Mouse (Mus musculus): ENCODE results near the gene Nudt4. TPM values are rescaled to one million over a fixed set of nuclear protein-coding genes. Genes with fewer than 3 reads are reported as not detected.

The Nudt4 gene
- polyA plus RNA-seq, 1 experiment from 2014 or later = 98.6 TPM

DNA sequence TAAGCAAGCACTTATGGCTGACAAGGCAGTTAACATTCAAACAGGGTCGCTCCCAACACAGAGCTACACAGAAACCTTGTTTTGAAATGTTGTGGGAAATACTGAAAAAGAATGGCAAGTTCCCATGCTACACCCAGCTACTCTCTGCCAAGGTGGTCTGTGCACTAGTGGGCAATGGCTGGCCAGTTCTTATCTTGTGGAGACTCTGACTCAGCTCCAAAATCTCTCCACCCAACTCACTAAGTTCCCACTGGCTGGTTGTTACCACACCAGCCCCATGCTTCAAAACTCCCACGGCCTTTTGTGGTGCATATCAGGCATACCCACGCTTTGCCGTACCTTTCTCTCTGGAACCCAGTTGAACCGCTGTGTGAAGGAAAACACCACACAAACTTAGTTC lies 31.0 kb downstream of the Nudt4 start:
- Histone ChIP-seq H3K27me3 (no peaks in the 10 kb centered on the region), H3K9ac (no peak overlapping the region), H3K36me3 (no peaks in the 10 kb centered on the region), H3K4me3 (no peak overlapping the region), H3K9me3 (no peaks in the 10 kb centered on the region), H3K27ac (no peak overlapping the region), H3K4me2 (replicated peaks) (no peak overlapping the region), H3K4me1 (peaks cover 24% of the 10 kb centered on the region; the same call in 1 of the 2 replicates)
- WGBS = 91% methylated on average over 5 of the region's 5 CpGs
- no peak for ATAC-seq (ENCODE audit: low FRiP score, low read depth)

DNA sequence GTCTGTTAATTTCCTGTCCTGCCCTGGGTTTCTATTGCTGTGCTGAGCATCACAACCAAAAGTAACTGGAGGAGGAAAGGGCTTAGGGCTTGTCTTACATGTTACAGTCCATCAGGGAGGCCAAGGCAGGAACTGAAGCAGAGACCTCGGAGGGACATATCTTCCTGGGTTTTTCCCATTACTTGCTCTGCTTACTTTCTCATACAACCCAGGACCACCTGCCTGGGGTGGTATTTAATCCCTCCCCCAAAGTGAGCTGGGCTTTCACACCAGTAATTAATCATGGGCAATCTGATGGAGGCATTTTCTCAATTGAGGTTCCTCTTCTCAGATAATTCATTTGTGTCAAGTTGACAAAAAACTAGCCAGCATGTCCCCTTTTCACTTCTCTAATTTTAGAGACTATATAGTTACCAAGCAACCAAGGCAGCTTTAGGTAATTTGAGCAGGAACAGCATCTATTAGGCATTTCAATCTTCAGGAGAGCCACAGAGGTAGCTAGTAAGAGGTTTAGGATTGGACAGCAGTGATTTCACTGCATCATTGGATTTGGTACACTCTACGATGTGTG lies 33.3 kb downstream of the Nudt4 start:
- H3K27me3 ChIP-seq = no peaks in the 10 kb centered on the region
- WGBS = 77% methylated on average over 2 of the region's 2 CpGs
- no peak overlapping the region for H3K9ac ChIP-seq
- no peak overlapping the region for H3K27ac ChIP-seq
- no peak overlapping the region for H3K4me2 ChIP-seq (replicated peaks)
- peaks cover 41% of the 10 kb centered on the region for H3K4me1 ChIP-seq
- H3K4me3 ChIP-seq = no peak overlapping the region
- no peak for ATAC-seq (ENCODE audit: low FRiP score, low read depth)
- no peaks in the 10 kb centered on the region for H3K9me3 ChIP-seq
- no peaks in the 10 kb centered on the region for H3K36me3 ChIP-seq

DNA sequence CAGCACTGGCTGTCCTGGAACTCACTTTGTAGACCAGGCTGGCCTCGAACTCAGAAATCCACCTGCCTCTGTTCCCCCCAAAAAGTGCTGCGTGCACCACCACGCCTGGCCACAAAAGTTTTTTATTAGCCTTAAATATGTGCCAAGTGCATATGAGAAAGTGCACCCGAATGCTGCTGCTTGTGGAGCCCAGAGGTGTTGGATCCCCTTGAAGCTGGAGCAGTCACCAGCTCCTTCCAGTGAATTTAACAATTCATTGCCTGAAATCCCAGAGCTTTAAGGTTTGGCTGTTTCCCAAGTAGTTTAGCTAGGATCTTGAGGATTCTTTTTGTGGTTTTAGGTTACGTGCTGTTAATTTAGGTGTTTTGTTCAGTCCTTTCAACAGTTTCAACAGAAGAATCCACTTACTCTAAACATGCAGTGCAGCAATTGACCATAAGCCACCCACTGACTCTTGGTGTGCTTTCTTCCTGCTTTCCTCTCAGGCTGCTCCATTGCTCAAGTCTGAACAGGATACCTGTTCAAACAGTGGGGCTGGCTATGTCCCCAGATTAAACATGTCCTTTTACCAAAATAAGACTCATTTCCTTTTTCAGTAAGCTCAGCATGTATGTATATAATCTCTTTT lies 37.3 kb downstream of the Nudt4 start:
- Histone ChIP-seq H3K27ac (peak overlapping the region; percentile 39; the same call in 1 of the 2 replicates), H3K4me3 (no peak overlapping the region), H3K27me3 (no peaks in the 10 kb centered on the region), H3K9me3 (no peaks in the 10 kb centered on the region), H3K4me1 (peaks cover 35% of the 10 kb centered on the region), H3K9ac (no peak overlapping the region), H3K4me2 (replicated peaks) (no peak overlapping the region), H3K36me3 (peaks cover 7% of the 10 kb centered on the region)
- ATAC-seq (ENCODE audit: low FRiP score, low read depth) = peak; percentile 54; the same call in 1 of the 2 replicates
- 35% methylated on average over 5 of the region's 5 CpGs for WGBS

DNA sequence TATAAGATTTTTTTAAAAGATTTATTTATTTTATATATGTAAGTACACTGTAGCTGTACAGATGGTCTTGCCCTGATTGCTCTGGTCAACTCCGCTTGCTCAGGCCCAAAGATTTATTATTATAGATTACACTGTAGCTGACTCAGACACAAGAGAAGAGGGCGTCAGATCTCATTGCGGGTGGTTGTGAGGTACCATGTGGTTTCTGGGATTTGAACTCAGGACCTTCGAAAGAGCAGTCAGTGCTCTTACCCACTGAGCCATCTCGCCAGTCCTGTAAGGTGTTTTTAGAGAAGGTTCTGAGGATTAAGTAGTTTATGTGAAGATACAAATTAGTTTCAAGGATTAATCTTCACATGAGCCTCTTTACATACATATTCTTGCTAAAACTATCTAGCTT lies 38.1 kb downstream of the Nudt4 start:
- WGBS = 93% methylated on average over 5 of the region's 5 CpGs
- peaks cover 8% of the 10 kb centered on the region for H3K36me3 ChIP-seq
- H3K4me2 ChIP-seq (replicated peaks) = no peak overlapping the region
- no peak overlapping the region for H3K9ac ChIP-seq
- H3K27ac ChIP-seq = no peak overlapping the region
- ATAC-seq (ENCODE audit: low FRiP score, low read depth) = no peak
- H3K27me3 ChIP-seq = no peaks in the 10 kb centered on the region
- no peaks in the 10 kb centered on the region for H3K9me3 ChIP-seq
- peaks cover 34% of the 10 kb centered on the region for H3K4me1 ChIP-seq
- no peak overlapping the region for H3K4me3 ChIP-seq

DNA sequence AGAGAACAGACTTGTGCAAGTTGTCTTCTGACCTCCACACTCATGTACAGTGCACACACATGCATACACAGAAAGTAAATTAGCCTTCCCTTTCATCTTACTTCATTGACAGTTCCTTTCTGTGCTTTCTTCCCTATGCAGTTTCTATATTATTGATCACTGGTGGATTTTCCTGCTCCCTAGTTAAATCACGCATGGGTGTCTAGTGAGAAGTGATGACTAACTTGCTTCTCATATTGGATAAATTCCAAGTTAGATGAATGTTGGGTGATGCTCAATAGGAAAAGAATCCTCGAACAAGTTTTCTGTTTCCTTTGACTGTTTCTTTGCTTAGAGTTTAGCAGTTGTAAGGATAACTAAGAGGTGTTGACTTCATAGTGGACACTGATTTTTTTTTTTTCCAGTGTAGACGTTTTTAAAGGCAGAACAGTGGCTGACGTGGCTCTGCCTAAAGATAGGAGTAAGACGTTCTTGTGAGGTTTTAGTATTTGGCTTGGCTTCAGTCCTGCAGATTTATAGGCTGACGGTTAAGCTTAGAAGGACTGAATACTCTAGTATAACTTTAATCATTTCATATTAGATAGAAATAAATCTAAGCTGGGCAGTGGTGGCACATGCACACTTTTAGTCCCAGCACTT lies 38.8 kb downstream of the Nudt4 start:
- H3K36me3 ChIP-seq = peaks cover 8% of the 10 kb centered on the region
- no peak overlapping the region for H3K9ac ChIP-seq
- WGBS = 76% methylated on average over 6 of the region's 6 CpGs
- no peak overlapping the region for H3K4me3 ChIP-seq
- no peak overlapping the region for H3K4me2 ChIP-seq (replicated peaks)
- H3K9me3 ChIP-seq = no peaks in the 10 kb centered on the region
- no peak for ATAC-seq (ENCODE audit: low FRiP score, low read depth)
- no peak overlapping the region for H3K27ac ChIP-seq
- H3K4me1 ChIP-seq = peaks cover 28% of the 10 kb centered on the region
- H3K27me3 ChIP-seq = no peaks in the 10 kb centered on the region

DNA sequence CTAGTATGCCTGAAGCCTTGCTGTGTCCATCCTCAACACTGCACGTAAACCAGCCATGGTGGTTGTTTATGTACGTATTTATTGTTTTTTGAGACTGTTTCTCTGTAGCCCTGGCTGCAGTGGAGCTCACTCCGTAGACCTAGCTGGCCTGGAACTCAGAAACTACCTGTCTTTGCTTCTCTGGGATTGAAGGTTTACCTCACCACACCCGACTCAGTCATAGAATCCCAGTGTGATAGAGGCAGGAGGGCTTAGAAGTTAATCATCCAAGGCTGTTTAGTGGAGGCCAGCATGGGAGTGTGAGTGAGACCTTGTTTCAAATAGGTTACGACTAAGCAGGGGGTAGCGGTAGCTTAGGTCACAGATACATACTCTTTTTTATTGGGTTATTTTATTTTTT lies 46.3 kb downstream of the Nudt4 start:
- no peak overlapping the region for H3K27ac ChIP-seq
- 85% methylated on average over 6 of the region's 6 CpGs for WGBS

DNA sequence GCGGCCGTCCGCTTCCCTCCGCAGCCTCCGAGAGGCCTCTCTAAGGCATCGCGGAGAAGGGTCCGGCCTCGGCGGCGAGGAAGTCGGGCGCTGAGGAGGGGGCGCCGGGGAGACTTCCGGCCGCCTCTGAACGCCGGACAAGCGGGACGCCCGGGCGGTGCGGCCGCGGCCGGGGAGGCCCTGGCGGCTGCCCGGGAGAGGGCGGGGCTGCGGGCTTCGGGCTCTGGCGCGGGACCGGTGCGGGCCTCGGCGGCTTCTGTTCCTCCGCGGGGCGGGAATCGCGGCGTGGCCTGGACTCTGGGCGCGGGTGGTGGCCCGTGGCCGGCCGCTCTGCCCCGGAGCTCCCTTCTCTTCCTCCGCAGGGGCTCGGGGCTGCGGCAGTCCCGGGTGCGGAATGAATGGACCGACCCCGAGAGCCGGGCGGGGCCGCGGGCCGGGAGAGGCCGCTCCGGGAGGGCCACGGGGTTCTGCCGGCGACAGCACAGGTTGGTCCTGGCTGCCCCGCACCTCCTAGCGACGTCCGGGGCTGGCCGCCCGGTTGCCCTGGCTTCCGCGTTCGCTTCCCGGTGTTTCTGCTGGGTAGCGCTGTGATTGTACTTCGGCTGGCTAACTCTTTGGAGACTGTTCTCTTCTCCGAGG lies 48.5 kb downstream of the Nudt4 start:
- no peaks in the 10 kb centered on the region; the same call in 1 of the 2 replicates for H3K9me3 ChIP-seq
- under 1% methylated on average over 65 of the region's 80 CpGs for WGBS
- peak overlapping the region; percentile 97 for H3K27ac ChIP-seq
- peak overlapping the region; percentile 99 for H3K9ac ChIP-seq
- peak overlapping the region; percentile 76 for H3K4me2 ChIP-seq (replicated peaks)
- peak overlapping the region; percentile 99 for H3K4me3 ChIP-seq
- peaks cover 22% of the 10 kb centered on the region for H3K4me1 ChIP-seq
- H3K36me3 ChIP-seq = 0 out of 2 replicates have a peak, but pooled peaks cover 3% of the 10 kb centered on the region
- no peaks in the 10 kb centered on the region for H3K27me3 ChIP-seq
- peak; percentile 48; the same call in 1 of the 2 replicates for ATAC-seq (ENCODE audit: low FRiP score, low read depth)

More for the DNA sequence above, 46.3 kb downstream of the Nudt4 start:
- Histone ChIP-seq H3K4me1 (peaks cover 22% of the 10 kb centered on the region), H3K9ac (no peak overlapping the region), H3K36me3 (peaks cover 11% of the 10 kb centered on the region), H3K4me2 (replicated peaks) (no peak overlapping the region), H3K9me3 (no peaks in the 10 kb centered on the region), H3K4me3 (no peak overlapping the region), H3K27me3 (no peaks in the 10 kb centered on the region)
- no peak for ATAC-seq (ENCODE audit: low FRiP score, low read depth)

DNA sequence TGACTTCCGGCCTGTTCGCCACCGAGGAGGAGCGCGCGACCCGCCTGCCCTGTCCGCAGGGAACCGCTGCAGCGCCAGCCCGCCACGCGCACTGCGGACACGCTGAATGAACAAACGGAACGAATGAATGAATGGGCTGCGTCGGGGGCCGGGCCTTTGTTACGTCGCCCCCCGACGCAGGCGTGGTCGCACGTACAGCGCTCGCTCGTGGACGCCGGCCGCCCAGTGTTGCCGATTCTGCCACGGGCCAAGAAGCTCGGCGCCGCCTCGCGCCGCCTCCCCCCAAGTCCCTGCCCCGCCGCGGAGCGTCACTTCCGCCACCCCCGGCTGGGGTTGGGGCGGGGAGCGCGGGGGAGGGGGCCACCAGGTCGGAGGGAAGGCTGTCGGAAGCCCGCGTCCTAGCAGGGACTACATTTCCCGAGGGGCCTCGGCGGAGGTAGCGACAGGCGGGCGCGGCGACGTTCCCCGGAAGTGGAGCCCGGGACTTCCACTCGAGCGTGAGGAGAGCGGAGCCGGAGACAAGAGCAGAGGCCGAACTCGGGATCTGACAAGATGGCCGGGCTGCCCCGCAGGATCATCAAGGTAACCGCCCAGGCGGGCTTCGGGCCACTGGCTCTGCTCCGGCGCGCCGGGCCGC lies 49.2 kb downstream of the Nudt4 start, which contains the start of gene Ube2n:
Gene Ube2n (plus strand): TSS at position 490 of the 637 bp plus-strand sequence.
- H3K27ac ChIP-seq = peak within 1 kb of the TSS; percentile 97
- H3K9ac ChIP-seq = peak within 1 kb of the TSS; percentile 99
- H3K4me1 ChIP-seq = peaks cover 22% of the 10 kb centered on the region
- under 1% methylated on average over 80 of the region's 81 CpGs for WGBS
- no peaks in the 10 kb centered on the region; the same call in 1 of the 2 replicates for H3K9me3 ChIP-seq
- ATAC-seq (ENCODE audit: low FRiP score, low read depth) = peak; percentile 96
- 0 out of 2 replicates have a peak, but pooled peaks cover 3% of the 10 kb centered on the region for H3K36me3 ChIP-seq
- H3K4me3 ChIP-seq = peak within 1 kb of the TSS; percentile 99
- H3K27me3 ChIP-seq = no peaks in the 10 kb centered on the region
- peak within 1 kb of the TSS; percentile 76 for H3K4me2 ChIP-seq (replicated peaks)

DNA sequence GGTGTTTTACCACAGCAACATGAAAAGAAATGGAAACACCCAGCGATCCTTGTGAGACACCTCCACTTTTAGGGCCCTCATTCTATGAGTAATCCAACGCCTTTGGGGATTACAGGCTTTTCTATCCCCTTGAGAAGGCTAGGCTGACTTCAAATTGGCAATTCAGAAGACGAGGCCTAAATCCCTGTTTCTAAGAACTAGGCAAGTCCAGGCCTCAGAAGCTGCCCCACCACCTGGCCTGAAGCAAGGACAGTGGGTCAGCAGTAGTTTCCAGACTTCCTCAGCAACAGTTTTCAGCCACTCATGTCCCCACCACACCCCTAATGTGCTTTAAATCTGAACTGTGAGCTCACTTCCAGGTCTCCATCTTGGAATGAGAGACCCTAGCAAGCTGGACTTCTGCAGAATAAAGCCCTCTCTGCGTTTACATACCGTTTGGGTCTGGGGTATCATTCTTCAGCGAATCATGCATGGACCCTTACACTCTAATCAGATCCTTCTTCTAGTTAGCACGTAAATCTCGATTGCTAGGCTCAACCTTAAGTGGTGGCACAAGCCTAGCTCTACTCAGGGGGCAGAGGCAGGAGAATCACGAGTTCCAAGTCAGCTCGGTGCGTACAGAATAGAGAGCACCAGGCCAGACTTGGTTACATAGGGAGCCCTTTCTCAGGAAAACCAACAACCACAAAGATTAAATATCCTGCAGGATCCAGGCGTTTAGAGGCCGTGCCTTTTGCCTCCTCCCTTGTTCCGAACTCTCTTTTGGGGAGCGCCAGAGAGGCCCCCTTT lies 50.0 kb downstream of the Nudt4 start:
- no peaks in the 10 kb centered on the region; the same call in 1 of the 2 replicates for H3K9me3 ChIP-seq
- 0 out of 2 replicates have a peak, but pooled peaks have one; percentile 6 for ATAC-seq (ENCODE audit: low FRiP score, low read depth)
- WGBS = 32% methylated on average over 15 of the region's 15 CpGs

DNA sequence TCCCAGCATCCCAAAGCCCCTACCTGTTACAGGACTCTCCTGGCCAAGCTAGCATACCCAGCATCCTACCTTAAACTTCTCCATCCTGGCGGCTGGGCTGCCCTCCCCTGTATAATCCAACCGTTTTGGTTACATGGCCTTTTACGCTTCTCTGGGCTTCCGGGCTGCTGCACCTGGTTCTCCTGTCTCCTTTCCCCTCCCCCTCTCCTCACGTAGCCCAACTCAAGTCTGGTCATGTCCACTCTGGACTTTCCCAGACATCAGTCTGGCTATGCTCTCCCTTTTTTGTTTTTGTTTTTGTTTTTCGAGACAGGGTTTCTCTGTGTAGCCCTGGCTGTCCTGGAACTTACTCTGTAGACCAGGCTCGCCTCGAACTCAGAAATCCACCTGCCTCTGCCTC lies 51.3 kb downstream of the Nudt4 start:
- Histone ChIP-seq H3K9me3 (no peaks in the 10 kb centered on the region; the same call in 1 of the 2 replicates), H3K4me3 (no peak overlapping the region), H3K9ac (no peak overlapping the region), H3K4me2 (replicated peaks) (no peak overlapping the region), H3K4me1 (peaks cover 18% of the 10 kb centered on the region), H3K27ac (no peak overlapping the region), H3K36me3 (no peaks in the 10 kb centered on the region), H3K27me3 (no peaks in the 10 kb centered on the region)
- no peak for ATAC-seq (ENCODE audit: low FRiP score, low read depth)
- 85% methylated on average over 8 of the region's 8 CpGs for WGBS

More for the DNA sequence above, 50.0 kb downstream of the Nudt4 start:
- Histone ChIP-seq H3K4me1 (peaks cover 22% of the 10 kb centered on the region), H3K4me2 (replicated peaks) (peak overlapping the region; percentile 67), H3K27me3 (no peaks in the 10 kb centered on the region), H3K36me3 (0 out of 2 replicates have a peak, but pooled peaks cover under 1% of the 10 kb centered on the region), H3K9ac (peak overlapping the region; percentile 99), H3K27ac (peak overlapping the region; percentile 97), H3K4me3 (peak overlapping the region; percentile 99)

DNA sequence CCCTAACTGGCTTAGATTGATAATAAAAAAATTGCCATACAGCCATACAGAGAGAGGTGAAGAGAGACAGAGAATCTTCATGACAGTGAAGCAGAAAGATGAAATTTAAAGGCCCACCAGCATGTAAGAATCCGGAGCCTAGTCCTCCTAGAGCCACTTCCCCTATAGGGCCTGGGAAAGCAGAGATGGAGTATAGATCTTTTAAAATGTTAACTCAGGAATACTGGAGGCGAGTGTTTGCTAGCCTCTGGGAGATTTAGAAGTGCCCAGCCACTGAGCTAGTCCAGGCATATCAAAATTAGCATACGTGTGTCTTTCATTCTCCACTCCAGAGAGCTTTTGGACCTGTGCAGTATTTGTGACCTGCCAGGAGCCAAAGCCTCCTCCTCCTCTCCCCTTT lies 54.7 kb downstream of the Nudt4 start:
- Histone ChIP-seq H3K4me2 (replicated peaks) (no peak overlapping the region), H3K9me3 (no peaks in the 10 kb centered on the region; the same call in 1 of the 2 replicates), H3K27me3 (no peaks in the 10 kb centered on the region), H3K9ac (no peak overlapping the region), H3K4me3 (no peak overlapping the region), H3K27ac (no peak overlapping the region), H3K36me3 (no peaks in the 10 kb centered on the region), H3K4me1 (peaks cover 5% of the 10 kb centered on the region)
- WGBS = 74% methylated on average over 3 of the region's 3 CpGs
- ATAC-seq (ENCODE audit: low FRiP score, low read depth) = no peak

Data from limb, embryonic 13.5 days (tissue).